Comparison of ENCODE assay signal across 8 mouse cellular contexts in genomic region chr15:83348747-83349146, GRCm38 (mm10). TPM values are rescaled to one million over a fixed set of nuclear protein-coding genes. Genes with fewer than 3 reads are reported as not detected.
DNase-seq lines count a peak whose midpoint lies in the region; ATAC-seq lines count a peak whose summit lies in the region.

No protein-coding gene starts in this region.

- H3K9me3 ChIP-seq in kidney, embryonic 16.5 days (ENCODE audit: low read length): no peaks in the 10 kb centered on the region
- no peaks in the 10 kb centered on the region for H3K9me3 ChIP-seq in embryonic facial prominence, embryonic 15.5 days (replicated peaks)
- no peaks in the 10 kb centered on the region for H3K9me3 ChIP-seq in limb, embryonic 11.5 days (ENCODE audit: control insufficient read depth, low read length)
- no peaks in the 10 kb centered on the region for H3K9me3 ChIP-seq in neural tube, embryonic 14.5 days (ENCODE audit: control insufficient read depth, low read length)

- WGBS in kidney, embryonic 16.5 days: 46% methylated on average over 4 of the region's 4 CpGs
- WGBS in embryonic facial prominence, embryonic 15.5 days: 52% methylated on average over 4 of the region's 4 CpGs
- WGBS in limb, embryonic 11.5 days: 57% methylated on average over 4 of the region's 4 CpGs
- WGBS in neural tube, embryonic 14.5 days: 84% methylated on average over 4 of the region's 4 CpGs

- H3K4me2 ChIP-seq in kidney, embryonic 16.5 days (replicated peaks; ENCODE audit: low read depth, low read length): peak overlapping the region; percentile 94
- peak overlapping the region; percentile 76 for H3K4me2 ChIP-seq in embryonic facial prominence, embryonic 15.5 days (replicated peaks)
- H3K4me2 ChIP-seq in limb, embryonic 11.5 days (ENCODE audit: low read depth, severe bottlenecking): peak overlapping the region; percentile 87
- H3K4me2 ChIP-seq in neural tube, embryonic 14.5 days (ENCODE audit: low read depth, low read length): peak overlapping the region; percentile 94

- peaks cover 24% of the 10 kb centered on the region for H3K4me1 ChIP-seq in kidney, embryonic 16.5 days (ENCODE audit: insufficient read depth, low read length)
- peaks cover 25% of the 10 kb centered on the region for H3K4me1 ChIP-seq in embryonic facial prominence, embryonic 15.5 days
- H3K4me1 ChIP-seq in limb, embryonic 11.5 days (ENCODE audit: control insufficient read depth, insufficient read depth, low read length): 0 out of 2 replicates have a peak, but pooled peaks cover 6% of the 10 kb centered on the region
- H3K4me1 ChIP-seq in neural tube, embryonic 14.5 days (ENCODE audit: control insufficient read depth, insufficient read depth, low read length): peaks cover 7% of the 10 kb centered on the region; the same call in 1 of the 2 replicates

- H3K9ac ChIP-seq in kidney, embryonic 16.5 days (replicated peaks; ENCODE audit: low read length): peak overlapping the region; percentile 25; the same call in 1 of the 2 replicates
- H3K9ac ChIP-seq in embryonic facial prominence, embryonic 15.5 days: no peak overlapping the region
- no peak overlapping the region for H3K9ac ChIP-seq in limb, embryonic 11.5 days (ENCODE audit: low read length)
- peak overlapping the region; percentile 84; the same call in 1 of the 2 replicates for H3K9ac ChIP-seq in neural tube, embryonic 14.5 days (replicated peaks; ENCODE audit: low read depth, low read length)

- no peak overlapping the region for H3K4me3 ChIP-seq in kidney, embryonic 16.5 days (ENCODE audit: low read length)
- H3K4me3 ChIP-seq in embryonic facial prominence, embryonic 15.5 days (replicated peaks): peak overlapping the region; percentile 85
- peak overlapping the region; percentile 76 for H3K4me3 ChIP-seq in limb, embryonic 11.5 days (ENCODE audit: low read depth, low read length)
- no peak overlapping the region; the same call in 1 of the 2 replicates for H3K4me3 ChIP-seq in neural tube, embryonic 14.5 days (ENCODE audit: low read depth, low read length)

- intact Hi-C loops in left cerebral cortex, postnatal 10 days (cut with DNase I): loop anchor here (10.0 kb wide), 1 partner anchor 134 kb away; no protein-coding TSS in a partner anchor

- no peak overlapping the region for H3K27ac ChIP-seq in kidney, embryonic 16.5 days (ENCODE audit: low read length)
- H3K27ac ChIP-seq in embryonic facial prominence, embryonic 15.5 days (replicated peaks): no peak overlapping the region
- H3K27ac ChIP-seq in limb, embryonic 11.5 days (replicated peaks; ENCODE audit: low read depth, low read length): no peak overlapping the region
- H3K27ac ChIP-seq in neural tube, embryonic 14.5 days (ENCODE audit: low read depth, low read length): no peak overlapping the region

- H3K36me3 ChIP-seq in kidney, embryonic 16.5 days (ENCODE audit: insufficient read depth, low read length): 0 out of 2 replicates have a peak, but pooled peaks cover 3% of the 10 kb centered on the region
- peaks cover 4% of the 10 kb centered on the region; the same call in 1 of the 2 replicates for H3K36me3 ChIP-seq in embryonic facial prominence, embryonic 15.5 days
- no peaks in the 10 kb centered on the region; the same call in 1 of the 2 replicates for H3K36me3 ChIP-seq in limb, embryonic 11.5 days (ENCODE audit: control insufficient read depth, insufficient read depth, low read length)
- H3K36me3 ChIP-seq in neural tube, embryonic 14.5 days (ENCODE audit: control insufficient read depth, insufficient read depth, low read length): no peaks in the 10 kb centered on the region

- DNase-seq in kidney, postnatal 4 days: no peak
- DNase-seq in limb, embryonic 11.5 days (ENCODE audit: low spot score): no peak
- no peak for DNase-seq in spleen, postnatal 36 days (ENCODE audit: low spot score in 2 of 2)
- DNase-seq in left cerebral cortex, postnatal 10 days (ENCODE audit: extremely low spot score in 1 of 2, low spot score in 2 of 2): no peak

- ATAC-seq in kidney, embryonic 16.5 days (ENCODE audit: low FRiP score, low TSS enrichment): no peak
- no peak for ATAC-seq in embryonic facial prominence, embryonic 15.5 days (ENCODE audit: insufficient number of reproducible peaks, low FRiP score, low TSS enrichment, low read depth)
- ATAC-seq in limb, embryonic 11.5 days (ENCODE audit: insufficient number of reproducible peaks, low FRiP score, low TSS enrichment, low read depth): no peak
- no peak for ATAC-seq in neural tube, embryonic 14.5 days (ENCODE audit: low read depth)
- no peak for ATAC-seq in frontal cortex, adult (ENCODE audit: low TSS enrichment)

- no peaks in the 10 kb centered on the region for H3K27me3 ChIP-seq in kidney, embryonic 16.5 days (ENCODE audit: insufficient read depth, low read length)
- H3K27me3 ChIP-seq in embryonic facial prominence, embryonic 15.5 days: no peaks in the 10 kb centered on the region
- H3K27me3 ChIP-seq in limb, embryonic 11.5 days (ENCODE audit: control insufficient read depth, insufficient read depth, low read length): no peaks in the 10 kb centered on the region
- H3K27me3 ChIP-seq in neural tube, embryonic 14.5 days (ENCODE audit: control insufficient read depth, insufficient read depth, low read length): 0 out of 2 replicates have a peak, but pooled peaks cover 3% of the 10 kb centered on the region

RNA-seq across cellular contexts. Expression of gene Arfgap3, which starts 1.3 kb away (rescaled TPM):
- 39.2 and 41.1 TPM in 2 replicates for polyA plus RNA-seq in kidney, embryonic 16.5 days (2015; fragmentation: Nextera tagmentation; extraction: Ambion mirVana)
- polyA plus RNA-seq in embryonic facial prominence, embryonic 15.5 days (2015; fragmentation: Nextera tagmentation; extraction: Ambion mirVana): 51.1 and 54.1 TPM in 2 replicates
- polyA plus RNA-seq in limb, embryonic 11.5 days (2014; fragmentation: Nextera tagmentation; extraction: Ambion mirVana): 37.2 and 37.6 TPM in 2 replicates
- polyA plus RNA-seq in neural tube, embryonic 14.5 days (2014; fragmentation: Nextera tagmentation; extraction: Ambion mirVana): 37.4 and 40.3 TPM in 2 replicates
- total RNA-seq in left cerebral cortex, postnatal 10 days (2021): 10 to 100 TPM; 20.1 to 23.4 TPM

Comparison
In these comparisons a context has a peak if more than half of its experiments do, and no peak if none do; other contexts are left out.
1. H3K4me3 ChIP-seq: peak in embryonic facial prominence, embryonic 15.5 days (single experiment) and limb, embryonic 11.5 days (single experiment); none in kidney, embryonic 16.5 days (single experiment) and neural tube, embryonic 14.5 days (single experiment).
2. H3K9ac ChIP-seq: peak in kidney, embryonic 16.5 days (single experiment) and neural tube, embryonic 14.5 days (single experiment); none in embryonic facial prominence, embryonic 15.5 days (single experiment) and limb, embryonic 11.5 days (single experiment).
3. Peak in every context shown above with its lines, with median percentiles within 50 percentile points of each other: H3K4me2 ChIP-seq.